Mouse (Mus musculus) cerebellum, adult 9-11 months (tissue): Measurements from ENCODE around the gene Procr.
"Not testable (repeated sequence)": the region's sequence is repeated elsewhere in the genome, so short reads cannot be mapped to it uniquely, and the experiment has no call there.

ENCODE experiments used
- DNase-seq: peaks from one replicate; pipeline ENCODE4 v3.0.0; 2022

Gene Procr

DNA sequence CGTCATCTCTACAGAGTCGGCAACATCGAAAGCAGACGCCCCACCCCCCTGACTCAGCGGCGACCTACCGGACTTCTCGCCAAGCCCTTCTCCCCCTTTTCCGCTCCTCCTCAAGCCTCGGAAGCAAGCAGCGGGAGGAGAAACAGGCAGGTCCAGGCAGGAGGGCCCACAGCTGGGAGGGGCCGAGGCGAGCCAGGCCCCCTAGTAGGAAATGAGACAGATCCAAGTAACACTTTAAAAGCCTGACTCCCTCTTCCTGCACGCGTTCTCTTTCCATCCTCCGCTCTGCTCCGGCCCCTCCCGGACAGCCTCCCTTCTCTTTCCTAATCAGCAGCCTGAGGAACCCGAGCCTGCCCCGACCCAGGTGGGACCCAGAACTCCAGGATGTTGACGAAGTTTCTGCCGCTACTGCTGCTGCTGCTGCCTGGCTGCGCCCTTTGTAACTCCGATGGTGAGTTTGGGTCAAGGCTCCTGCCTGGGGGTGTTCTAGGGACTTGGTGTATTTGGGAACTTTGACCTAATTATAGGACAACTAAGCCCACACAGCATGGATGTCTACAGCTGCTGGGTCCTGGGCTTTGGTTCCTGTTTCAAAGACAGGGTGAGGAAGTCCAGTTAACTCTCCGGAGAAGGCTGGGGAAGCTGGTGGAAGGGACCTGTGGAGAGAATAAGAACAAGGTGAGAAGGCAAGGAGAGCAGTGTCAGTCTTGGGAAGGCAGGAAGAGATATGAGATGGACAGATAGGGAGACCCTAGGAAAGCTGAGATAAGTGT is at the start of gene Procr:
Gene Procr, plus strand, starts transcription at position 104 of the 773 bp plus-strand sequence.
- no peak for DNase-seq

DNA sequence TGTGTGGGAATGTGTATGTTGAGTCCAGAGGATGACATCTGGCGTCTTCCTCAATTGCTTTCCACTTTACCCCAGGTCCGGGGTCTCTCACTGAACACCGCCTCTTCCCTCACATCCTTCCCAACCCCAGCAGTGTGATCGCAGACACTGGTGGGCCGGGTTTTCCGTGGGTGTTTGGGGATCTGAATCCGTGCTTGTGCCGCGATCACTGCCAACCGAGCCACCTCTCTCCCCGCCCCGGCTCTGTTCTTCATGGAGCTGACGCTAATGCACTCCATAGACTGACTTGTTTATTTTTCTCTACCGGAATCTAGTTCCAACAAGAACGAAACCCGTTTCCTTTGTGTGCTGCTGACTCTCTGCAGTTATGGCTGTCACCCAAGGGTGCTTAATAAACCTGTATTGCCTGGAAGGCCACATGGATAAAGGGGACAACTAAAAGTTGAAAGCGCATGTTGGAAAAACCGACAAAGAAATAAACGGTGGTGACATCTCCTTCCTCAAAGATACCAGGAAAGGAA is 49.5 kb upstream of the Procr start:
- no peak for DNase-seq

DNA sequence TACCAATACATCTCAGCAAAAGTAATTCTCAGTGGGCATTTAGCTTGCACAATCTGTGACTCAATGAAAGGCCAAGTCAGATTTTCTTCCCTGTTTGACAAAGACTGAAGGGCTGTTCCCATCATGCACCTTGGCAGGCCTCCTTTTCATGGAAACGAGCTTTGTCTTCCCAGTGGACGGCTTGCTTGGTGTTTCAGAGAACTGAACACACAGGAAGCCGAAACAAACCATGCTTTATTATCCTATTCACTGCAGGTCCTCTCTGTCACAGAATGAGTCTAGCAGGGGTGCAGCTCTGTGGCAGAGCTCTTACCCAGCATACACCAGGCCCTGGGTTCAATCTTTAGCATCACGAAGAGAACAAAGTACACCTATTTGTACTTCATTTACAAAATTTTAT is 47.3 kb upstream of the Procr start:
- no peak for DNase-seq

DNA sequence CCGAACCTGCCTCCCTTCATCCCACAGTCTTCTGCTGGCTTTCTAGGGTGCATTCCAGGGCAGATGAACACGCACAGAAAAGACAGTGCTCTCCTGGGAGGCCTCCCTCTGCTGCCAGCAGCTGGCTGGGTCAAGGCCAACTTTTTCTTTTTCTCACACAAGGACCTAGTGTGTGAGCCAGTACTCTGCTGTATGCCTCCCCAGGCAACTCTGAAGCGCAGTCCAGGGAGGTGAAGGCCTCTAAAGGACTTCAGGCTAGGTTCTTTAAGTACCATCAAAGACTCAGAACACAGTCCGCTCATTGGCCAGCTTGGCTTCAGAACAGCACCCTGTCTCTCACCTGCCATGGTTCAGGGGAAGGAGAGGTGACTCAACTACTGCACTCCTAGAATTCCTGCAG is 43.7 kb upstream of the Procr start:
- no peak for DNase-seq

DNA sequence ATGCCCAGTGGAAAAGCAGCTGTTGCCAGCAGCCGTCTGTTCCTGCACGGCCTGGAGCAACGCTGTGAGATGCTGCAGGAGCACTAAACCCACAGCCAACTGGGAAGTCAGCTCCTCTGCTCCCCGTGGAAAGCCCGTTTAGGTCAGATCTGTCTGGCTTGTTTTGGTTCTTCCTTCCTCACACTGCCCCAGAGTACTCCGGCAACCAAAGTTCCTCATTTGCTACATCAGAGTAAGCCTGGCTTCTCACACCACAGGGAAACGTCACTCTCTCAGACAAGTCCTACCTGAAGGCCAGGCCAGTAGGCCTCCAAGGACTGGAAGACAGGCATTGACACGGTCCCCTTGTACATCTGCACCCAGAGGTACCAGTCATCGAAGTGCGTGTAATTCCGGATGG is 40.4 kb upstream of the Procr start:
- DNase-seq: no peak

GRCm38 (mm10) chr2:155717082-155717990 is 33.6 kb upstream of the Procr start:
- no peak for DNase-seq

DNA sequence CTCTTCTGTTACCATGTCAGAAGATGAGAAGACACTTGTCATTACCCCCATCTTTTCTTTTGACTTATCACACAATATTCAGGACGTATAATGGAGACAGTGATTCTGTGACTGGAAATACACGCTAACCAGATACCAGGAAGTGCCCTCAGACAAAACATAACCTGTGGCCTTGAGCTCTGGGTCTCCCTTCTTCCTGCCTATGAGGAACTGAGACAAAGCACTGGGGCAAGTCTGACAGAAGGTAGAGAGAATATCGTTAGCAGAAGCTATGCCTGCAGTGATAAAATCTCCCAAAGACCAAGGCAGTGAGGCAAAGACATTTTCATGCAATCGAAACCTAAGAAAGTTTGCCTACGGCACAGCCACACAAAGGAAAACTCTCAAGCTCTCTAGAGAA is 30.3 kb upstream of the Procr start:
- no peak for DNase-seq

DNA sequence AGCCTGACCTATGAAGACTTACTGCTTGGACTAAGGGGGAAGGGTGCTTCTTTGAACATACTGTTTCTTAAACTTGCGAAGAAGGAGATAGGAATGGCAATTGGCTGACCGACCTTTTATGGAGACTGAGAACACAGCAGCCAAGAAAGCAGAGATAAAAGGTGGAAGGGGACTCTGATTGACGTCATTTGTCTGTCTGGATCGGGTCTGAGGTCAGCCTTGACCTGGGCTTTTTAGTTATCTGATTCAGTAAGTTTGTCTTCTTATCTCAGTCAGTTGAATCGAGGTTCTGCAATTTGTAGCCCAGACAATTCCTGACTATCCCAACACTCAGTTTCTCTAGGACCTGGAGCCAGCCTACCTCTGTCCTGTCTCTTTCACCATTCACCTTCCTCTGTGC is 26.9 kb upstream of the Procr start:
- DNase-seq: no peak

- no peak for DNase-seq
These were observed 26.4 kb upstream of the Procr start for GRCm38 (mm10) chr2:155724526-155724925.

- no peak for DNase-seq
These were observed 24.6 kb upstream of the Procr start for GRCm38 (mm10) chr2:155726302-155726701.

- no peak for DNase-seq
These were observed 23.0 kb upstream of the Procr start for GRCm38 (mm10) chr2:155727764-155728395.

- DNase-seq: no peak
These were observed 22.2 kb upstream of the Procr start for GRCm38 (mm10) chr2:155728742-155729141.

- peak; percentile 91 for DNase-seq
These were observed 21.7 kb upstream of the Procr start, which contains the start of gene Edem2 for GRCm38 (mm10) chr2:155729158-155729645. Gene Edem2, minus strand, starts transcription at chr2:155729475.

- DNase-seq: no peak
These were observed 15.8 kb upstream of the Procr start for GRCm38 (mm10) chr2:155735080-155735479.

DNA sequence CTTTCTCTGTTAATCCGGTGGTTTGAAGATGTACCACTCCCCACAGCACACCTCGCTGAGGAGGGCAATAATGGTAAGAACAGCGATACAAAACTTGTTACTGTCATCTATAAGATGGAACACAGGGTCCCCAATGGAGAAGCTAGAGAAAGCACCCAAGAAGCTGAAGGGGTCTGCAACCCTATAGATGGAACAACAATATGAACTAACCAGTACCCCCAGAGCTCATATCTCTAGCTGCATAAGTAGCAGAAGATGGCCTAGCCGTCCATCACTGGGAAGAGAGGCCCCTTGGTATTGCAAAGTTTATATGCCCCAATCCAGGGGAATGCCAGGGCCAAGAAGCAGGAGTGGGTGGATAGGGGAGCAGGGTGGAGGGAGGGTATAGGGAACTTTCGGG is 15.2 kb upstream of the Procr start, which contains the start of gene Gm17581:
Gene Gm17581, minus strand, starts transcription at position 101 of the 400 bp plus-strand sequence.
- not testable (repeated sequence) for DNase-seq

- DNase-seq: no peak
These were observed 14.0 kb upstream of the Procr start for GRCm38 (mm10) chr2:155736936-155737335.

GRCm38 (mm10) chr2:155737803-155738202 is 13.1 kb upstream of the Procr start:
- no peak for DNase-seq

- DNase-seq: no peak
These were observed 8.7 kb upstream of the Procr start for GRCm38 (mm10) chr2:155742211-155742610.

DNA sequence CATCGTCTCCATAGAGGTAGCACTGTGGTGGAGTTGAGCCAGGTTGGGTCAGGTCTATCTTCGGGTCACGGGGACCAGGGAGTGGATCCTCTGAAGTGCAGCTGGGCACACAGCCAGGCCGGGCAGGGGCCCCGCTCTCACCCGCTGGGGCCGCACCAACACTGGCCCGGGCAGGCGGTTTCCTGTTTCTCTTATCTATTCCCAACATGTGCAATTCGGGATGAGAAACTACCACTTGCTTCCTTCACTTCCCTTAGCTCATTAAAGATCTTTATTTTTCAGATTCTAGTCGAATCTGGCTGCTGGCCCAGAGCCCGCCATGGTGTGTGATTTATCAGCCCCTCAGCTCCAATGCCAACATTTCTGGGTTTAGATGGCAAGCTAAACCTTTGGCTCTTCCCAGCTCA is 8.0 kb upstream of the Procr start:
- DNase-seq: no peak

GRCm38 (mm10) chr2:155743351-155743750 is 7.6 kb upstream of the Procr start:
- no peak for DNase-seq

GRCm38 (mm10) chr2:155745487-155745886 is 5.4 kb upstream of the Procr start:
- DNase-seq: no peak

DNA sequence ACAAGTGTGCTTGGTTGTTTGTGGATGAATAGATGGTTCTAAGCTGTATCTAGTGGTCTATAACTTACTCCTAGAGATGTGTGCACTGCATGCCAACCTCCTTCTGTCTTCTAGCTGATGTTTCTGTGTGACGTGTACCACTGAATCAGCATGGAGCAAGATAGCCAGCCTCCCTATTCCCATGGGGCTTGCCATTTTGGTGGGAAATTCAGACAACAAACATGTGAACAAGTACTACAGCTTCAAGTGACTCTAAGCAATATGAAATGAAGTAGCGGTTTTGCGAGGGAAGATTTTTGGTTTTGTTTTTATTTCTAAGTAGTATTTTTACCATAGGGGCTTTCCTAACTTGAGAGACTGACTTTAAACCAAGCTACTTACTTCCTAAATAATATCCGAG is 1.5 kb upstream of the Procr start:
- no peak for DNase-seq

DNA sequence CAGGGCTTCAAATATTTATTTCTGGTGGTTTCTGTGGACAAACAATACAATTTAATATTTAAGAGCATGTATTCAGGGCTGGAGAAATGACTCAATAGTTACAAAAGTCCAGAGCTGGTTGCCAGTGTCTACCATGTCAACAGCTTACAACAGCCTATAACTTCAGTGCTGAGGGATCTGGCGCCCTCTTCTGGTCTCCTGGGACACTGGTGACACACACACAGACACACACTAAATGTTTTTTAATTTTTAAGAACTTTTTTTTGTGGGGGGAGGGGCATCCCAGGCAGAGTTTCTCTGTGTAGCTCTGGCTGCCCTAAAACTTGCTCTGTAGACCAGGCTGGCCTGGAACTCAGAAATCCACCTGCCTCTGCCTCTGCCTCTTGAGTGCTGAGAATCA is 4.8 kb downstream of the Procr start:
- DNase-seq: no peak
